Mouse (Mus musculus): ENCODE measurements around the gene Lyrm7.

DNA sequence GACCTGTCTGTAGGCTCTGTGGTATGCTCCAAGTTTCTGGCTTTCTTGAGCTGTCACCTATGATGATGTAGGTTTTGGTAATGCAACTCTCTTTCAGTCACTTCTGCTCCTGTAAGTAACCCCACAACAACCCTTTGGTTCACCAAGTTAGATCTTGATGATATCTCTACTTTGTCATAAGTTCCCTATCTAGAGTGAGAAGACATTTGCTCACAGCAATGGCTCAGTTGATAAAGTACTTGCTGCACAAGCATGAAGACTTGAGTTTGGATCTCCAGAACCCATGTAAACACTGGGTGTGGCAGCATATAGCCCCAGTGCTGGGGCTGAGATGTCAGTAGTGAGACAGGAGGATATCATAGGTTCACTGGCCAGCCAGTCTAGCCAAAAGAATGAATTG is 45.1 kb downstream of the Lyrm7 start:
- TF ChIP-seq CTCF (IDR thresholded peaks at IDR 0.05; ENCODE audit: control insufficient read depth, insufficient read depth, low read length) = no peak
- no peak for TF ChIP-seq POLR2A (IDR thresholded peaks at IDR 0.05; ENCODE audit: borderline replicate concordance, control insufficient read depth, low read depth, low read length)

All from bone marrow, adult 2 months (tissue).